Mouse (Mus musculus): ENCODE measurements around the gene Tmem110.

GRCm38 (mm10) chr14:30789471-30789870, 35.9 kb upstream of the Tmem110 start:
- no peak for TF ChIP-seq CTCF (conservative IDR thresholded peaks at IDR 0.05; ENCODE audit: insufficient read depth, insufficient read length, low read depth, low read length)
- no peak for TF ChIP-seq POLR2A (IDR thresholded peaks at IDR 0.05; ENCODE audit: low read depth, low read length)

All from kidney, adult 2 months (tissue).